Mouse (Mus musculus) liver (tissue): ENCODE measurements around the gene Phxr2.

Source experiments
- DNase-seq: peaks from one replicate; pipeline ENCODE4 v3.0.0-alpha.2; 2020; ENCODE audit warnings: mixed read lengths

The Phxr2 gene

GRCm38 (mm10) chr10:99132189-99132588 is 6.1 kb upstream of the Phxr2 start:
- DNase-seq, result no peak

- DNase-seq, result no peak
These were observed 5.2 kb upstream of the Phxr2 start for GRCm38 (mm10) chr10:99131298-99131697.

- DNase-seq, result peak; percentile 18
These were observed 4.5 kb upstream of the Phxr2 start for GRCm38 (mm10) chr10:99130611-99131010.

GRCm38 (mm10) chr10:99127691-99128261 is 1.7 kb upstream of the Phxr2 start:
- peak; percentile 23 for DNase-seq

- no peak for DNase-seq
These were observed 829 bp upstream of the Phxr2 start for GRCm38 (mm10) chr10:99126954-99127353.

- DNase-seq, result no peak
These were observed 6.7 kb downstream of the Phxr2 start for GRCm38 (mm10) chr10:99119471-99119870.

- no peak for DNase-seq
These were observed 7.4 kb downstream of the Phxr2 start for GRCm38 (mm10) chr10:99118697-99119096.

GRCm38 (mm10) chr10:99117876-99118275 is 8.2 kb downstream of the Phxr2 start:
- DNase-seq, result no peak

- no peak for DNase-seq
These were observed 9.2 kb downstream of the Phxr2 start for GRCm38 (mm10) chr10:99116650-99117615.

- DNase-seq, result no peak
These were observed 9.9 kb downstream of the Phxr2 start for GRCm38 (mm10) chr10:99116237-99116632.

- DNase-seq, result no peak
These were observed 10.5 kb downstream of the Phxr2 start for GRCm38 (mm10) chr10:99115471-99116236.

- no peak for DNase-seq
These were observed 11.8 kb downstream of the Phxr2 start for GRCm38 (mm10) chr10:99114295-99114694.

GRCm38 (mm10) chr10:99113533-99113932 is 12.6 kb downstream of the Phxr2 start:
- DNase-seq, result no peak

- DNase-seq, result no peak
These were observed 17.6 kb downstream of the Phxr2 start for GRCm38 (mm10) chr10:99108431-99108982.

- DNase-seq, result peak; percentile 87
These were observed 18.2 kb downstream of the Phxr2 start, which contains the start of gene Galnt4 for GRCm38 (mm10) chr10:99107964-99108363. Gene Galnt4, plus strand, starts transcription at chr10:99108159.

- DNase-seq, result peak; percentile 90
These were observed 19.2 kb downstream of the Phxr2 start, which contains the start of gene Poc1b for GRCm38 (mm10) chr10:99106703-99107631. Gene Poc1b, plus strand, starts transcription at chr10:99107036.

- DNase-seq, result no peak
These were observed 19.8 kb downstream of the Phxr2 start for GRCm38 (mm10) chr10:99106311-99106702.

- DNase-seq, result no peak
These were observed 20.6 kb downstream of the Phxr2 start for GRCm38 (mm10) chr10:99105522-99105921.

GRCm38 (mm10) chr10:99097374-99097773 is 28.8 kb downstream of the Phxr2 start:
- peak; percentile 27 for DNase-seq

GRCm38 (mm10) chr10:99095114-99095513 is 31.0 kb downstream of the Phxr2 start:
- DNase-seq, result no peak

GRCm38 (mm10) chr10:99093364-99093763 is 32.8 kb downstream of the Phxr2 start:
- no peak for DNase-seq

- DNase-seq, result no peak
These were observed 36.2 kb downstream of the Phxr2 start for GRCm38 (mm10) chr10:99089906-99090305.
